Mouse (Mus musculus) heart, adult 11 months (tissue): ENCODE results near the gene Arglu1.

Source experiments
- DNase-seq: peaks from one replicate; pipeline ENCODE4 v3.0.0; 2022

The Arglu1 gene

DNA sequence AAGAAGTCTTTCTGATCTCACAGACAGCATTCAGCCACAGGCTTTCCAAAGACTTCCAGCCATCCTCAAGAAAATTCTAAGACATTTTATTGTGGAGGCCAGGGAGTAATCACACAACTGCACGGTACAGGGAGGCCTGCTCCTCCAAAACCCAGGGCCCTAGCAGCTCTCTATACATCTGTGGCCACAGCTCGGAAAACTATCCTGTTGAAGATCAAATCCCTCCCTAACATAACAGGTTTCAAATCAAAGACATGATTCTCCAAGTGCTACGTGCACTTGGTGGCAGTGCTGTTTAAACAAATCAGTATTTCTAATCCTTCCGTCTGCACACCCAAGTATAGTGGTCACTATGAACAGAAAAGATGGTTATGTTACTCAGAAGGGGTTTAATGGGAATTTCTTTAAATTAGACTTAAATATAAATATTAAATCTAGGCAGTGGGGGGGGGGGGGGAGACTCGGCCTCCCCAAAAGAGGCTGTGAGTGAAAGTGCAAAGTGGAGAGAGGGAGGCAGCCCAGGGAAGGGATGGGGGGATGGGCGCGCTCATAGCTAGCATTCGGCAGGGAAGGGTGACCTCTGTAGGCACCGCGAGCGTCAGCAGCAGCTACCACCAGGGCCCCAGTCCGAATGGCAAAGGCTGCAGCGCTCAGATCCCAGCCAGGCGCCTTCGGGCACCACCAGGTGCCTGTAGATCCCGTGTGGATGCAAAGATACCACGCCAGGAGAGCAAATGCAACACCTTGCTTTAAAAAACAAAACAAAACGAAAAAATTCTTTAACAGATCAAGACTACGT is 31.7 kb downstream of the Arglu1 start:
- DNase-seq: peak; percentile 98

DNA sequence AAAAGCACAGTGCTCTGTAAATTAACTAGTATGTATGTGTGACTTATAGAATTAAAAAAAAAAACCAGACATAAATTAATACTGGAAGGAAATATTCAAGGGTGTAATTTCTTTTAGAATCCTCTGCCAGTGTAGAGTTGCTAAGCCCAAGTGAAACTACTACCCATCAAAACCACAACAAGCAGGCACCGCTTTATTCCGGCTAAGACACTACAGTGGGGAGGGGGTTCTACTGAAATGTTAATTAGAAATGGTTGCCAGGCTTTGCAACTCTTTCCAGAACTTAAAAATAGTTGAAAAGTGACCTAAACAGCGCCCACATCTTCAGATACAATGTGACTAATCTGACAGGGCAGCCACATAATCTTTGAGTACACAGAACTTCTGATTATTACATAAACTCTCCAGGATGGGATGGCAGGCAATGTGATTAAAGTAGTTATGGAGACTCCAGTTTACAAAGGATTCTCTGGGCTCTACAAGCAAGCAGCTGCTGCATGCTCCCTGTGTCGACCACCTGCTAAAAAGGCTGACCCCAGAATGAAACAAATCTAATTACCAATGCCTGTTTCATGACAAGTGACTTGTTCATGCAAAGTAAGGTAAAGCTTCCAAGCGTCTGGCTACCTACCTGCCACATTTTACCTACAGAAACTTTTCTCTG is 32.5 kb downstream of the Arglu1 start:
- peak; percentile 78 for DNase-seq

- DNase-seq: peak; percentile 68
Measured at GRCm38 (mm10) chr8:8656578-8657441, 33.5 kb downstream of the Arglu1 start.

- peak; percentile 83 for DNase-seq
Measured at GRCm38 (mm10) chr8:8655346-8656340, 34.7 kb downstream of the Arglu1 start.

GRCm38 (mm10) chr8:8653906-8654489 is 36.3 kb downstream of the Arglu1 start:
- DNase-seq: peak; percentile 70

- DNase-seq: peak; percentile 81
Measured at GRCm38 (mm10) chr8:8653343-8653742, 37.0 kb downstream of the Arglu1 start.

- peak; percentile 78 for DNase-seq
Measured at GRCm38 (mm10) chr8:8652388-8652787, 37.9 kb downstream of the Arglu1 start.

DNA sequence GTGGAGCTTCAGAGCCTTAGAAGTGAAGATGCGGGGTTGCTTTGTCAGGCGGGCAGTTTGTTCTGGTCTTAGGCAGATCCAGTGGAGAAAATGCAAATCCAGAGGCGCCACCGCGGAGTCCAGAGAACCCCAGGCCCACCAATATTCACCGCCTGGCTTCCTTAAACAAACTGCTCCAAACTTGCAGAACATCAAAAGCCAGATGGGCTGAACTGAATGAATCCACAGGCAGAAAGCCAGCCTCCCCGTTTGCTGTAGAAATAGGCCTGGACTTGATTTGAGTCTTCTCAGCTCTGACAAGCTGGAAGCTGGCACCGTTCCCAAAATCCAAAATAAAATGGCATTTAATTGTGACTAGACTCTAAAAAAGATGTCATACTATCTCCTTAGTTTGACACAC is 40.4 kb downstream of the Arglu1 start:
- peak; percentile 92 for DNase-seq

DNA sequence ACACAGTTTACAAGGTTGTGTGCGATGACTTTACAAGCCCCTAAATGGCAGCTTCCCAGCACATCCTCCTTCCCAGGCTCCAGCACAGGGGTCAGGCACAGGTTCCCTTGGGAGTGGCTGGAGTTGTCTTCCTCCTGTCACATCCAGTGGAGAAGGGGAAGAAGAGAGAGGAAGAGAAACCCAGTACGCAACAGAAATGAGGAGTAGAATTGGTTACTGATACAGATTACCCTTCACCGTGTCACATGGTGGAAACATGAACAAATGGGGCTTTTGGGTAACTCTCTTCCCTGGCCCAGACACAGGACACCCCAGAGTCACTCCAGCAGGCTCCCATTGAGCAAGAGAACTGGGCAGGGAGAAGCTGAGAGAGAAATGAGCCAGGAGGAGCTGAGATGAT is 40.8 kb downstream of the Arglu1 start:
- DNase-seq: peak; percentile 92

- peak; percentile 73 for DNase-seq
Measured at GRCm38 (mm10) chr8:8648686-8649085, 41.6 kb downstream of the Arglu1 start.

GRCm38 (mm10) chr8:8647824-8648223 is 42.5 kb downstream of the Arglu1 start:
- peak; percentile 75 for DNase-seq

- no peak for DNase-seq
Measured at GRCm38 (mm10) chr8:8647319-8647718, 43.0 kb downstream of the Arglu1 start.

DNA sequence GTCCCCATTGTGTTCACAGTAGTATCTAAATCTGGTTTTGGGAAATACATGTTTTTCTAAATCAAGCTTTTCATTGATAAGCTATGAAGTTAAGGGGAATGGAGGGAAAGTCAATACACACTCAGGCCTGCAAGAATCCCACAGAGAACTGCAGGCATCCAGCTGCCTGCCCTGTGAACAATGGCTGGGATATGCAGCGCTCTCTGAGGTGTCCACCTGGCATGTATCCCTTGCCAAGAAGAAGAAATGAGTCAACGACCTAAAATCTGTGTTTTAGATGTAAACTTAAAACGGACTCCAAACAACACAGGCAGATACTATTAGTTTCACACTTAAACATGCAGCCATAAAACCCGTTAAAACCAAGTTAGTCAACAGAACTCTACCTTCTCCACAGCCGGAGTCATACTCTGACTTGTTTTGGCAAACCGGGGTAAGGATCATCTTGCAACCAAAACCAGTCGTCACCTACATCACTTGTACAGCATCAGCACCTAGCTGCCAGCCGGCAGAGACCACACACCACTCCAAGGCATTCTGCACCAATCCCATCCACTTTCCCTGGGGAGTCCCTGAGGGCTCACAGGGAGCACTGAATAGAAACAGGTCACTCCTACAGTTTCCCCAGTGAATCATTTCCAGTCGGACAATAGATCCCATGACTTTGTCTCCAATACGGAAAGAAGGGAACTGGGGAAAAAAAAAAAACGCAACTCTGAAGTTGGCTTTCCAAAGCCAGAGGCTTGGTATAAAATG is 46.0 kb downstream of the Arglu1 start:
- DNase-seq: peak; percentile 92

DNA sequence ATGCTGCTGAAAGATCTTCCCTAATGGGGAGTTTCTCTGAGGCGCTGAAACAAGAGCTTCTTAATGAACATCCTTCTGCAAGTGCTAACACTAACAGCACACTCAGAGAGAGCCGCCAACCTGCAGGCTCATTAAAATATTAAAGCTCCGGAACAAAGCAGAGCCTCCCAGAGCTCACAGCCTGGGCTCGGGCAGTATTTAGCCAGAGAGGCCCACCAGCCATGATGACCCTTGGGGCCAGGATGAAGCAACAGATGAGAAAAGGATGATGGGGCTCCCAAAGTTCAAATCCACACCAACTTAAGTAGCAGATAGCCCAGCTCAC is 50.1 kb downstream of the Arglu1 start:
- DNase-seq: peak; percentile 27

GRCm38 (mm10) chr8:8639569-8640263 is 50.6 kb downstream of the Arglu1 start:
- peak; percentile 71 for DNase-seq

DNA sequence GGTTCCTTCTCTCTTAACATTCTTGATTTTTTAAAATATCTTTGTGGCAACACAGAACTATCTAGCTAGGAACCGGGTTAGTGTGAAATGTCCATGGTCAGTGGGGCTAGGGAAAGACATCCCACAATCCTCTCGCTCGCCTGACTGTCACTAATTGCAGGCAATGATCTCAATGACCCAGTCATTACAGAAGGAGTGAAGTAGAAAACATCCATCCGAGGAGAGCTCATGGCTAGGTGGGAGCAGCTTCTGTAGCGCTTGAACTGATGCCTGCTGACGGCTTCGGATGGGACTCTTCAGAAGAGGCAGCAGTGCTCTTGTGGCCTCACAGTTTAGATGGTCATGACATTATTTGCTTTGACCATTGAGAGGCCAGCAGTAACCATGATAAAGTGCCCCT is 58.9 kb downstream of the Arglu1 start:
- peak; percentile 86 for DNase-seq

- DNase-seq: peak; percentile 39
Measured at GRCm38 (mm10) chr8:8624017-8624416, 66.3 kb downstream of the Arglu1 start.

DNA sequence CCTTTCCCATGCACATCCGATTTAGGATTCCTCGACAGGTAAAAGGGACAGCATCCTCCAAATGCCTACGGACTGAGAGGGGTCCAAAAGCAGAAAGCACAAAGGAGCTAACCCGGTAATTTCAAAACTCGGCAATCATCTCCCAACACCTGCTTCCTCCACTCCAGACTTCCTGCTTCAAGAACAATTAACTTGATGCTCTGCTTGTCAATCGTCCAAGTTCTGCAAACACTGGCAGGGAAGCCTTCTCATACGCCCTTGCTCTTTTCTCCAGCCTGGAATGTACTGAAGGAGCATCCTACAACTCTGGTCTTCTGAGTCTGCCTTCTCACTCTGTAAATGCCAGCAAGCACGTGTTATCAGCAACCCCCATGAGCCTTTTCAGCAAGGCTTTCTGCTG is 66.8 kb downstream of the Arglu1 start:
- peak; percentile 98 for DNase-seq

GRCm38 (mm10) chr8:8622476-8622875 is 67.8 kb downstream of the Arglu1 start:
- DNase-seq: no peak

GRCm38 (mm10) chr8:8622031-8622430 is 68.3 kb downstream of the Arglu1 start:
- peak; percentile 80 for DNase-seq
